Mouse (Mus musculus) kidney, adult 10 weeks (tissue): ENCODE measurements around the gene Col15a1. TPM values are rescaled to one million over a fixed set of nuclear protein-coding genes. Genes with fewer than 3 reads are reported as not detected.

ENCODE experiments used
- polyA plus RNA-seq: library from polyadenylated mRNA; stranded (reverse); fragments of 350-450 nt; fragmentation: Illumina TruSeq; extraction: RNeasy Lipid Tissue Mini Kit (QIAGEN cat#74804); gene quantifications from one replicate; pipeline ENCODE4 v1.2.3, GENCODE M21; 2014; ENCODE audit warnings: low read depth, low replicate concordance

Gene Col15a1
- polyA plus RNA-seq, result 11.3 TPM

GRCm38 (mm10) chr4:47207969-47208420 is at the start of gene Col15a1:
Gene Col15a1, plus strand, starts transcription at chr4:47208161.

GRCm38 (mm10) chr4:47352803-47353388 is 144.9 kb downstream of the Col15a1 start, which contains the start of gene Tgfbr1:
Gene Tgfbr1, plus strand, starts transcription at chr4:47353222.

Other genes with a start within 250 kb of the Col15a1 start
- gene Gabbr2, start 216.3 kb upstream of the Col15a1 start, polyA plus RNA-seq, result not detected
- gene Anks6, start 150.7 kb upstream of the Col15a1 start, polyA plus RNA-seq, result 0.28 TPM
- 1.5 TPM for gene Galnt12, start 116.3 kb upstream of the Col15a1 start, polyA plus RNA-seq
- gene Tgfbr1, start 145.1 kb downstream of the Col15a1 start, polyA plus RNA-seq, result 89.8 TPM